Comparison of ENCODE assay signal across 24 mouse cellular contexts in the genomic region with DNA sequence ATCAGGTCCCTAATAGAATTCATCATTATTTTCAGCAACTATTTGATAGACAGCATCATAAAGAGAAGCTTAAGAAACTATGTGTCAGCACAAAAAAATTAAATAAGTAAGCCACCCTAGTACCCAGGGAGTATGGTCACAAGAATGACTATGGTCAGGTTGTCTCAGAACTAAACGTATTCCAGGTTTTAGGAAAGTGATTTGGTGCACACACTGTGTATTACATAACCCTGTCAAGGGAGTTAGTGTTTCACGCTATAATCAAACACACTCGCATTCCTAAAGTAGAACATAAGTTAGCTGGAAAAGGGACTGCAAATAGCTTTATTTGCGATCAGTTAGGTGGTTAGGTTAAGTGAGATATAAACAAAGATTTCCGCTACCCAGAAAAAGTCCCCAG.
DNase-seq lines count a peak whose midpoint lies in the region; ATAC-seq and TF ChIP-seq lines count a peak whose summit lies in the region.
"Had no signal": no experiment of that assay in that cellular context is flagged by ENCODE, and none has a peak within 500 bp of the region (broad histone marks: within the 10 kb centered on the region; RNA-seq: fewer than 3 reads in every experiment).

No protein-coding gene starts in this region.

- H3K27ac ChIP-seq in heart, embryonic 15.5 days: peak overlapping the region; percentile 71; the same call in 1 of the 2 replicates
- H3K27ac ChIP-seq in kidney, postnatal 0 days: no peak overlapping the region
- H3K27ac ChIP-seq in lung, embryonic 15.5 days: peak overlapping the region; percentile 29; the same call in 1 of the 2 replicates
- H3K27ac ChIP-seq: forebrain, embryonic 10.5 days; forebrain, embryonic 13.5 days; hindbrain, embryonic 14.5 days; hindbrain, postnatal 0 days had no signal

- no peaks in the 10 kb centered on the region for H3K36me3 ChIP-seq in heart, embryonic 15.5 days
- no peaks in the 10 kb centered on the region for H3K36me3 ChIP-seq in kidney, postnatal 0 days (ENCODE audit: insufficient read depth, low read length)
- no peaks in the 10 kb centered on the region for H3K36me3 ChIP-seq in lung, embryonic 15.5 days
- H3K36me3 ChIP-seq: forebrain, embryonic 10.5 days; G1E; heart, embryonic 12.5 days had no signal

- ATAC-seq in heart, embryonic 15.5 days (replicated peaks; ENCODE audit: insufficient number of reproducible peaks, insufficient read depth, low FRiP score, low read depth): no peak
- no peak for ATAC-seq in kidney, postnatal 0 days (replicated peaks; ENCODE audit: low FRiP score, low read depth)
- ATAC-seq in lung, embryonic 15.5 days (ENCODE audit: borderline replicate concordance, extremely low read depth, low FRiP score, low TSS enrichment): no peak
- ATAC-seq: forebrain, embryonic 13.5 days; forebrain, embryonic 16.5 days; hindbrain, postnatal 0 days; Patski had no signal

- peaks cover 7% of the 10 kb centered on the region; the same call in 1 of the 2 replicates for H3K4me1 ChIP-seq in heart, embryonic 15.5 days (replicated peaks)
- no peaks in the 10 kb centered on the region for H3K4me1 ChIP-seq in kidney, postnatal 0 days (replicated peaks; ENCODE audit: insufficient read depth, low read length)
- peaks cover 12% of the 10 kb centered on the region for H3K4me1 ChIP-seq in lung, embryonic 15.5 days
- H3K4me1 ChIP-seq: forebrain, embryonic 10.5 days; heart, embryonic 12.5 days had no signal

- no peak overlapping the region for H3K4me2 ChIP-seq in heart, embryonic 15.5 days
- no peak overlapping the region for H3K4me2 ChIP-seq in kidney, postnatal 0 days (ENCODE audit: low read length)
- no peak overlapping the region for H3K4me2 ChIP-seq in lung, embryonic 15.5 days
- H3K4me2 ChIP-seq: forebrain, embryonic 13.5 days; heart, embryonic 12.5 days; hindbrain, embryonic 14.5 days had no signal

- H3K4me3 ChIP-seq in heart, embryonic 15.5 days: no peak overlapping the region
- no peak overlapping the region for H3K4me3 ChIP-seq in kidney, postnatal 0 days (replicated peaks; ENCODE audit: low read depth, low read length)
- no peak overlapping the region for H3K4me3 ChIP-seq in lung, embryonic 15.5 days
- H3K4me3 ChIP-seq: forebrain, embryonic 10.5 days; forebrain, embryonic 13.5 days; heart, embryonic 12.5 days had no signal

- no peak for TF ChIP-seq CTCF in kidney, postnatal 0 days (IDR thresholded peaks at IDR 0.05; ENCODE audit: low read depth)

- WGBS in heart, embryonic 15.5 days: 60% methylated on average over 5 of the region's 5 CpGs
- WGBS in kidney, postnatal 0 days: 60% methylated on average over 5 of the region's 5 CpGs
- WGBS in lung, embryonic 15.5 days: 42% methylated on average over 5 of the region's 5 CpGs

- intact Hi-C loops in heart, postnatal 25 days (cut with DNase I): no loop called here

- DNase-seq in heart, postnatal 25 days (ENCODE audit: low spot score): no peak
- peak; percentile 17 for DNase-seq in kidney, postnatal 0 days (ENCODE audit: low spot score)
- no peak for DNase-seq in kidney, adult 18-20 months
- DNase-seq in lung, postnatal 36 days: no peak
- DNase-seq in skeletal muscle tissue, adult 2 months (ENCODE audit: low read depth, low spot score): peak; percentile 7
- DNase-seq: adrenal gland, postnatal 10 days; adrenal gland, postnatal 36 days; B cell, adult 2 months; cerebellum, adult 18-20 months; cerebellum, adult 9-10 months; cerebellum, postnatal 14 days; gastrocnemius, postnatal 25 days; heart, postnatal 14 days had no signal

- H3K27me3 ChIP-seq in heart, embryonic 15.5 days: no peaks in the 10 kb centered on the region
- no peaks in the 10 kb centered on the region for H3K27me3 ChIP-seq in kidney, postnatal 0 days (ENCODE audit: insufficient read depth, low read length)
- no peaks in the 10 kb centered on the region for H3K27me3 ChIP-seq in lung, embryonic 15.5 days
- H3K27me3 ChIP-seq: CH12.LX; forebrain, embryonic 13.5 days; heart, embryonic 12.5 days had no signal

- no peaks in the 10 kb centered on the region for H3K9me3 ChIP-seq in heart, embryonic 15.5 days (replicated peaks)
- no peaks in the 10 kb centered on the region for H3K9me3 ChIP-seq in kidney, postnatal 0 days (replicated peaks; ENCODE audit: low read length)
- H3K9me3 ChIP-seq in lung, embryonic 15.5 days: no peaks in the 10 kb centered on the region
- H3K9me3 ChIP-seq: forebrain, embryonic 10.5 days; forebrain, embryonic 13.5 days; heart, embryonic 12.5 days had no signal

- H3K9ac ChIP-seq in heart, embryonic 15.5 days: no peak overlapping the region
- H3K9ac ChIP-seq in kidney, postnatal 0 days (ENCODE audit: low read depth, low read length): no peak overlapping the region
- H3K9ac ChIP-seq in lung, embryonic 15.5 days: no peak overlapping the region
- H3K9ac ChIP-seq: forebrain, embryonic 13.5 days; heart, embryonic 12.5 days; hindbrain, embryonic 14.5 days had no signal

Comparison
In these comparisons a context has a peak if more than half of its experiments do, and no peak if none do; other contexts are left out.
1. DNase-seq: peak in kidney, postnatal 0 days (single experiment) and skeletal muscle tissue, adult 2 months (single experiment); none in heart, postnatal 25 days (single experiment), kidney, adult 18-20 months (single experiment) and lung, postnatal 36 days (single experiment).